ENCODE assay signal across 8 mouse cellular contexts in genomic region chr1:135199014-135199819, GRCm38 (mm10). TPM values are rescaled to one million over a fixed set of nuclear protein-coding genes. Genes with fewer than 3 reads are reported as not detected.
DNase-seq lines count a peak whose midpoint lies in the region; ATAC-seq and TF ChIP-seq lines count a peak whose summit lies in the region.

No protein-coding gene starts in this region.

- no peaks in the 10 kb centered on the region for H3K36me3 ChIP-seq in hindbrain, embryonic 15.5 days
- H3K36me3 ChIP-seq in liver, embryonic 11.5 days (ENCODE audit: control insufficient read depth, insufficient read depth, low read length) = no peaks in the 10 kb centered on the region
- H3K36me3 ChIP-seq in neural tube, embryonic 13.5 days = no peaks in the 10 kb centered on the region

- 6% methylated on average over 21 of the region's 21 CpGs for WGBS in hindbrain, embryonic 15.5 days
- 6% methylated on average over 21 of the region's 21 CpGs for WGBS in liver, embryonic 11.5 days
- WGBS in neural tube, embryonic 13.5 days = 3% methylated on average over 21 of the region's 21 CpGs

- H3K4me3 ChIP-seq in hindbrain, embryonic 15.5 days = no peak overlapping the region
- H3K4me3 ChIP-seq in liver, embryonic 11.5 days (ENCODE audit: low read depth, low read length) = no peak overlapping the region
- 0 out of 2 replicates have a peak overlapping the region, but pooled peaks have one; percentile 1 for H3K4me3 ChIP-seq in neural tube, embryonic 13.5 days
- H3K4me3 ChIP-seq in left cerebral cortex, adult 2 months = no peak overlapping the region

- H3K9me3 ChIP-seq in hindbrain, embryonic 15.5 days = no peaks in the 10 kb centered on the region
- no peaks in the 10 kb centered on the region for H3K9me3 ChIP-seq in liver, embryonic 11.5 days (ENCODE audit: control insufficient read depth, low read length)
- H3K9me3 ChIP-seq in neural tube, embryonic 13.5 days = no peaks in the 10 kb centered on the region

- no peak overlapping the region for H3K27ac ChIP-seq in hindbrain, embryonic 15.5 days (replicated peaks)
- no peak overlapping the region for H3K27ac ChIP-seq in liver, embryonic 11.5 days (ENCODE audit: low read depth, low read length)
- no peak overlapping the region for H3K27ac ChIP-seq in neural tube, embryonic 13.5 days (replicated peaks)
- H3K27ac ChIP-seq in left cerebral cortex, adult 2 months = no peak overlapping the region

- H3K4me1 ChIP-seq in hindbrain, embryonic 15.5 days (replicated peaks) = peaks cover 7% of the 10 kb centered on the region
- H3K4me1 ChIP-seq in liver, embryonic 11.5 days (replicated peaks; ENCODE audit: control insufficient read depth, insufficient read depth, low read length) = peaks cover 16% of the 10 kb centered on the region
- H3K4me1 ChIP-seq in neural tube, embryonic 13.5 days (replicated peaks) = peaks cover 9% of the 10 kb centered on the region

- peak overlapping the region; percentile 37 for H3K4me2 ChIP-seq in hindbrain, embryonic 15.5 days
- H3K4me2 ChIP-seq in liver, embryonic 11.5 days = peak overlapping the region; percentile 56
- peak overlapping the region; percentile 39 for H3K4me2 ChIP-seq in neural tube, embryonic 13.5 days

- 0 out of 2 replicates have a peak, but pooled peaks have one; percentile 23 for ATAC-seq in hindbrain, embryonic 15.5 days (ENCODE audit: low FRiP score, low read depth)
- ATAC-seq in liver, embryonic 11.5 days (replicated peaks; ENCODE audit: low FRiP score) = peak; percentile 54; the same call in 1 of the 2 replicates
- 0 out of 2 replicates have a peak, but pooled peaks have one; percentile 15 for ATAC-seq in neural tube, embryonic 13.5 days (ENCODE audit: low read depth)

- intact Hi-C loops in gastrocnemius, postnatal 14 days (cut with DNase I; ENCODE audit: low total_unique reads) = no loop called here
- intact Hi-C loops in gastrocnemius, postnatal 36 days (cut with DNase I) = no loop called here
- intact Hi-C loops in left cerebral cortex, adult 2 months (cut with DNase I) = no loop called here

- no peaks in the 10 kb centered on the region for H3K27me3 ChIP-seq in hindbrain, embryonic 15.5 days
- H3K27me3 ChIP-seq in liver, embryonic 11.5 days (replicated peaks; ENCODE audit: control insufficient read depth, insufficient read depth, low read length) = peaks cover 3% of the 10 kb centered on the region; the same call in 1 of the 2 replicates
- no peaks in the 10 kb centered on the region for H3K27me3 ChIP-seq in neural tube, embryonic 13.5 days

- peak; percentile 13 for DNase-seq in gastrocnemius, postnatal 14 days
- DNase-seq in gastrocnemius, postnatal 36 days = no peak
- peak; percentile 27 for DNase-seq in embryo, embryonic 11.5 days (ENCODE audit: low read depth, low spot score)
- DNase-seq in liver, embryonic 11.5 days (ENCODE audit: low spot score) = peak; percentile 33
- DNase-seq in cerebellum, adult 18-20 months = no peak
- DNase-seq in left cerebral cortex, adult 2 months (ENCODE audit: extremely low spot score in 1 of 2, low spot score in 2 of 2) = no peak

- TF ChIP-seq CTCF in left cerebral cortex, adult 2 months (IDR thresholded peaks at IDR 0.05) = no peak

- no peak overlapping the region for H3K9ac ChIP-seq in hindbrain, embryonic 15.5 days
- no peak overlapping the region for H3K9ac ChIP-seq in liver, embryonic 11.5 days (ENCODE audit: low read depth, low read length)
- peak overlapping the region; percentile 31; the same call in 1 of the 2 replicates for H3K9ac ChIP-seq in neural tube, embryonic 13.5 days

RNA-seq across cellular contexts. Expression of gene Gpr37l1, which starts 31.7 kb away (rescaled TPM):
- total RNA-seq in gastrocnemius, postnatal 14 days (2021) = 1 to 10 TPM in 1 of 2 experiments, under 1 TPM in 1; 0.78 to 2.5 TPM
- total RNA-seq in gastrocnemius, postnatal 36 days (2021) = under 1 TPM; 0.26 to 0.42 TPM
- 1.4 and 2.5 TPM in 2 replicates for polyA plus RNA-seq in hindbrain, embryonic 15.5 days (2015; fragmentation: Nextera tagmentation; extraction: Ambion mirVana)
- not detected in 2 replicates for polyA plus RNA-seq in liver, embryonic 11.5 days (2014; fragmentation: Nextera tagmentation; extraction: Ambion mirVana)
- 0.63 and 0.76 TPM in 2 replicates for polyA plus RNA-seq in neural tube, embryonic 13.5 days (2015; fragmentation: Nextera tagmentation; extraction: Ambion mirVana)
- total RNA-seq in left cerebral cortex, adult 2 months (2021) = 100 to 1,000 TPM; 168 to 183 TPM

RNA-seq across cellular contexts. Expression of gene Arl8a, which starts 52.6 kb away (rescaled TPM):
- total RNA-seq in gastrocnemius, postnatal 14 days (2021) = 10 to 100 TPM; 25.1 to 26.8 TPM
- 10 to 100 TPM; 15.6 to 16.9 TPM for total RNA-seq in gastrocnemius, postnatal 36 days (2021)
- 343 and 418 TPM in 2 replicates for polyA plus RNA-seq in hindbrain, embryonic 15.5 days (2015; fragmentation: Nextera tagmentation; extraction: Ambion mirVana)
- polyA plus RNA-seq in liver, embryonic 11.5 days (2014; fragmentation: Nextera tagmentation; extraction: Ambion mirVana) = 25.0 and 28.7 TPM in 2 replicates
- 331 and 336 TPM in 2 replicates for polyA plus RNA-seq in neural tube, embryonic 13.5 days (2015; fragmentation: Nextera tagmentation; extraction: Ambion mirVana)
- total RNA-seq in left cerebral cortex, adult 2 months (2021) = 100 to 1,000 TPM; 262 to 263 TPM

RNA-seq across cellular contexts. Expression of gene Elf3, which starts 59.2 kb away (rescaled TPM):
- under 1 TPM in 1 of 2 experiments, not detected in 1; 0.27 TPM for total RNA-seq in gastrocnemius, postnatal 14 days (2021)
- total RNA-seq in gastrocnemius, postnatal 36 days (2021) = not detected
- 0.45 and 0.62 TPM in 2 replicates for polyA plus RNA-seq in hindbrain, embryonic 15.5 days (2015; fragmentation: Nextera tagmentation; extraction: Ambion mirVana)
- polyA plus RNA-seq in liver, embryonic 11.5 days (2014; fragmentation: Nextera tagmentation; extraction: Ambion mirVana) = 2.0 and 2.4 TPM in 2 replicates
- 0.52 and 0.59 TPM in 2 replicates for polyA plus RNA-seq in neural tube, embryonic 13.5 days (2015; fragmentation: Nextera tagmentation; extraction: Ambion mirVana)
- total RNA-seq in left cerebral cortex, adult 2 months (2021) = not detected

Comparison
In these comparisons a context has a peak if more than half of its experiments do, and no peak if none do; other contexts are left out.
1. DNase-seq: peak in gastrocnemius, postnatal 14 days (single experiment), embryo, embryonic 11.5 days (single experiment) and liver, embryonic 11.5 days (single experiment); none in gastrocnemius, postnatal 36 days (0 of 2), cerebellum, adult 18-20 months (0 of 2) and left cerebral cortex, adult 2 months (0 of 2).
2. RNA of gene Gpr37l1, which starts 31.7 kb away (total RNA-seq): 168 to 183 TPM in left cerebral cortex, adult 2 months; 0.78 to 2.5 TPM in gastrocnemius, postnatal 14 days and 0.26 to 0.42 TPM in gastrocnemius, postnatal 36 days; every median in the first group is over 10 times any median in the second.
3. RNA of gene Arl8a, which starts 52.6 kb away (total RNA-seq): 262 to 263 TPM in left cerebral cortex, adult 2 months; 25.1 to 26.8 TPM in gastrocnemius, postnatal 14 days and 15.6 to 16.9 TPM in gastrocnemius, postnatal 36 days; every median in the first group is over 4 times any median in the second.
4. Peak in every context shown above with its lines, with median percentiles within 50 percentile points of each other: ATAC-seq and H3K4me2 ChIP-seq.